Mouse (Mus musculus): ENCODE results near the gene Upf1. TPM values are rescaled to one million over a fixed set of nuclear protein-coding genes. Genes with fewer than 3 reads are reported as not detected.
A peak's percentile ranks its signal among the peaks of the same experiment; 100 is the strongest.

Gene Upf1
- polyA plus RNA-seq, 1 experiment from 2014 or later, result 14.4 TPM

DNA sequence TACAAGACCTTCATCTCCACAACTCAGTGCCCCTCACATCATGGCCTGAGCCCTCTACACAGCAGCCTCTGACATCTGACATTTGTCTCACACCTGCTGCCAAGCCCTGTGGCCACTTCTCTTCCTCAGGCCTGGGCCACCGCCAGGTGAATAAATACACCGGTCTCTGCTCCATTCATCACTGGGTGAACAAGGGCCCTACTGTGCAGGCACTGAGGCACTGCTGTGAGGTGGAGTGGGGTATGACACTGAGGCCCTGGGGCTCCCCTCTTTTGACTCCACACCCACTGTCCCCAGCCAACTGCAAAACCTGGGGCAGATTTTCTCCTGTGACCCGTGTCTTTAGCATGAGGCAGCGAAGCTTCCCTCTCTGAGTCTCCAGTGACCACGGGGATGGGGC lies 13.5 kb upstream of the Upf1 start:
- Histone ChIP-seq H3K9ac (replicated peaks; ENCODE audit: low read depth, low read length) (no peak overlapping the region), H3K36me3 (ENCODE audit: control insufficient read depth, insufficient read depth, low read length) (no peaks in the 10 kb centered on the region), H3K4me1 (ENCODE audit: control insufficient read depth, insufficient read depth, low read length) (no peaks in the 10 kb centered on the region), H3K4me2 (ENCODE audit: low read depth, low read length) (no peak overlapping the region), H3K4me3 (ENCODE audit: low read depth, low read length) (no peak overlapping the region), H3K27me3 (ENCODE audit: control insufficient read depth, insufficient read depth, low read length) (peaks cover 3% of the 10 kb centered on the region), H3K9me3 (ENCODE audit: control insufficient read depth, low read length) (no peaks in the 10 kb centered on the region), H3K27ac (ENCODE audit: low read depth, low read length) (no peak overlapping the region)
- ATAC-seq (ENCODE audit: low read depth), result no peak
- 62% methylated on average over 5 of the region's 5 CpGs for WGBS

DNA sequence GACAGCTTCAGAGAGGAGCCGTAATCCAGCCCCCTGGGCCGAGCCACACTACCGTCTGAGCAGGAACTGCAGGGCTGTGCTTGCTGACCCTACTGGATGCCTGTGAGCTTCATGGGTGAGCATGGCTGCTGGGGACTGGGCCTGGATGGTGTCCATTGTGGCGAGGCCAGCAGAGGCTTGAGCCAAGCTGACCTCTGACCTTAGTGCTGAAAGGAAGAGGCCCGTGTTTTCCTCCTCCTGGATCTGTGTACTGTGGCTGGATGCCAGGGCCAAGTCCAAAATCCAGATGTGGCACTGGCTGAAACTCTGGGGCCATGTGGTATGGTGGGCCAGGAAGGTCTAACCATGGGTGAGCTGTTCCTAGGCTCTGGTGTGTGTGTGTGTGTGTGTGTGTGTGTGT lies 11.0 kb upstream of the Upf1 start:
- H3K4me1 ChIP-seq (ENCODE audit: control insufficient read depth, insufficient read depth, low read length), result no peaks in the 10 kb centered on the region
- ATAC-seq (ENCODE audit: low read depth), result no peak
- 43% methylated on average over 5 of the region's 5 CpGs for WGBS

DNA sequence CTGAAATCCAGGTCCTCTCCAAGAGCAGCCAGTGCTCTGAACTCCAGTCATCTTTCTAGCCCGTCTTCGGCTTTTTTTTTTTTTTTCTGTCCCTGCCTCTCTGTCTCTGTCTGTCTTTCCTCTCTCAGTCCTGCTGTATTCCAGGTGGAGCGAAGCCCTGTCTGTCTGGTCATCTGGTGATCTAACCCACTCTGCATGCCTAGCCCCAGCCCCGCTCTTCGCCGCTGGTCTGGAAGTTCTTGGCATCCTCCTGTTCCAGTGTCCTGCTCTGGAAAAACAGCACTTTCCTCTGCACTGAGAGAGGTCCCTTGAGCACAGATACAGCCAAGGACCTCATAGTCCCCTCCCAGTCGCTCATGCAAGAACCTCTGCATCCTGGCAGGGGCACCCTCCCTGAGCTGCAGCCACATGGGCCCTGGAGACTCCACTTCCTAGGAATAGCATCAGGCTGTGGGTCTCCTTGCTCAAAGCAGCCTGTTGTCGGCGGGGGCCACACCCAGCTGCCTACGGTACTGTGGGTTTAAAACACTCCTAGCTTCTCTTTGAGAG lies 8.5 kb upstream of the Upf1 start:
- no peaks in the 10 kb centered on the region for H3K9me3 ChIP-seq (ENCODE audit: control insufficient read depth, low read length)
- no peak overlapping the region for H3K4me2 ChIP-seq (ENCODE audit: low read depth, low read length)
- no peak overlapping the region for H3K4me3 ChIP-seq (ENCODE audit: low read depth, low read length)
- H3K27me3 ChIP-seq (ENCODE audit: control insufficient read depth, insufficient read depth, low read length), result no peaks in the 10 kb centered on the region
- WGBS, result 80% methylated on average over 10 of the region's 10 CpGs
- H3K27ac ChIP-seq (ENCODE audit: low read depth, low read length), result no peak overlapping the region
- H3K4me1 ChIP-seq (ENCODE audit: control insufficient read depth, insufficient read depth, low read length), result no peaks in the 10 kb centered on the region
- no peak overlapping the region for H3K9ac ChIP-seq (replicated peaks; ENCODE audit: low read depth, low read length)
- ATAC-seq (ENCODE audit: low read depth), result no peak
- H3K36me3 ChIP-seq (ENCODE audit: control insufficient read depth, insufficient read depth, low read length), result no peaks in the 10 kb centered on the region

More for the DNA sequence above, 11.0 kb upstream of the Upf1 start:
- Histone ChIP-seq H3K27me3 (ENCODE audit: control insufficient read depth, insufficient read depth, low read length) (no peaks in the 10 kb centered on the region), H3K27ac (ENCODE audit: low read depth, low read length) (no peak overlapping the region), H3K9me3 (ENCODE audit: control insufficient read depth, low read length) (no peaks in the 10 kb centered on the region), H3K36me3 (ENCODE audit: control insufficient read depth, insufficient read depth, low read length) (no peaks in the 10 kb centered on the region), H3K9ac (replicated peaks; ENCODE audit: low read depth, low read length) (no peak overlapping the region), H3K4me2 (ENCODE audit: low read depth, low read length) (no peak overlapping the region), H3K4me3 (ENCODE audit: low read depth, low read length) (no peak overlapping the region)

DNA sequence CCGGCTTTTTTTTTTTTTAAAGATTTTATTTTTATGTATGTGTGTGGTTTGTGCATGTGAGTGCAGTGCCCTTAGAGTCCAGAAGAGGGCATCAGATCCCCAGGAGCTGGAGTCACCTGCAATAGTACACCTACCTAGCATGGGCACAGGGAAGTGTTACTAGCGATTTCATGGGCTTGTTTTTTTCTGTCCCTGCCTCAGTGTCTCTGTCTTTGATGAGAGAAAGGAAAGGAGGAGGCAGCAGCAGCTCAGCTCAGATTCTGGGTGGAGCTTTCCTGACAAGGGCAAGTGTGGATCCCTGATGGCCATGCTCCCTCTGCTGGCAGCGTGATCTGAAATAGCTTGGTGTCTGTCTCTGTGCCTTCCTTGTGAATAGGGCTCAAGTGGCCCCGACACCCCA lies 7.7 kb upstream of the Upf1 start:
- no peaks in the 10 kb centered on the region for H3K9me3 ChIP-seq (ENCODE audit: control insufficient read depth, low read length)
- no peaks in the 10 kb centered on the region for H3K36me3 ChIP-seq (ENCODE audit: control insufficient read depth, insufficient read depth, low read length)
- no peak overlapping the region for H3K27ac ChIP-seq (ENCODE audit: low read depth, low read length)
- no peak overlapping the region for H3K4me3 ChIP-seq (ENCODE audit: low read depth, low read length)
- H3K9ac ChIP-seq (replicated peaks; ENCODE audit: low read depth, low read length), result no peak overlapping the region
- no peak overlapping the region for H3K4me2 ChIP-seq (ENCODE audit: low read depth, low read length)
- H3K4me1 ChIP-seq (ENCODE audit: control insufficient read depth, insufficient read depth, low read length), result no peaks in the 10 kb centered on the region
- no peaks in the 10 kb centered on the region for H3K27me3 ChIP-seq (ENCODE audit: control insufficient read depth, insufficient read depth, low read length)
- 53% methylated on average over 4 of the region's 4 CpGs for WGBS
- no peak for ATAC-seq (ENCODE audit: low read depth)

DNA sequence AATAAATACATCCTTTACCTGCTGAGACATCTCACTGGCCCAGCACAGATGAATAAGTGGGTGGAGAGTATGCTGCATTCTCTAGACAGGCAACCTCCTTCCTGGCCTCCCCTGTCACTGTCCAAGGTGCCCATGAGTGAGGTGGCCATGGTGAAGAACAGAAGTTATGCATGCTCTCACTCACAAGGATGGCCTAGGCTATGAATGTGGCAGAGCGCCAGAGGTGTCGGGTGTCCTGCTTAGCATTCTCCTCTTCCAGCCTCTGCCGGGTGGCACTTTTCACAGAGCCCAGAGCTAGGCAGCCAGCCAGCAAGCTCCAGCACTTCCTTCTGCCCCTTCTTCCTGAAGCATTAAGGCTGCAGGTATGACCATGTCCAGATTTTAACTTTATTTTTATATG lies 6.3 kb upstream of the Upf1 start:
- H3K9ac ChIP-seq (replicated peaks; ENCODE audit: low read depth, low read length), result no peak overlapping the region
- H3K36me3 ChIP-seq (ENCODE audit: control insufficient read depth, insufficient read depth, low read length), result no peaks in the 10 kb centered on the region
- H3K9me3 ChIP-seq (ENCODE audit: control insufficient read depth, low read length), result no peaks in the 10 kb centered on the region
- H3K27me3 ChIP-seq (ENCODE audit: control insufficient read depth, insufficient read depth, low read length), result no peaks in the 10 kb centered on the region
- ATAC-seq (ENCODE audit: low read depth), result no peak
- WGBS, result 27% methylated on average over 3 of the region's 3 CpGs
- no peak overlapping the region for H3K27ac ChIP-seq (ENCODE audit: low read depth, low read length)
- H3K4me2 ChIP-seq (ENCODE audit: low read depth, low read length), result no peak overlapping the region
- no peak overlapping the region for H3K4me3 ChIP-seq (ENCODE audit: low read depth, low read length)
- no peaks in the 10 kb centered on the region for H3K4me1 ChIP-seq (ENCODE audit: control insufficient read depth, insufficient read depth, low read length)

DNA sequence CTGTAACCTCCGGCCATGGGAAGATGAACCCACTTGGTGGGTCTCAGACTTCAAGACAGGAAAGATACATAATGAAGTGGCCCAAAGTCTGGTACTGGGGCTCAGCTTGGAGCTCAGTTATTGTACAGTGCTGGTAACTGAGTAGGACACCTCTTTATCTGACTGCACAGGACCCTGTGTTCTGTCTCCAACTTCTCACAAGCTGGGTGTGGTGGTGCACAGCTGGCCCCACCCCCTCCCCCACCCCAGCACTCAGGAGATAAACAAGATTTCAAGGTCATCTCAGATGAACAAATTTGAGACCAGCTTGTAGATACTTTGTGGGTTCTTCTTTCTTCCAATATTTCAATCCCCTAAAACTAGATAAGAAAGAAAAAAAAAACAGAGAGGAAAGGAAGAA lies 3.0 kb upstream of the Upf1 start:
- Histone ChIP-seq H3K27ac (ENCODE audit: low read depth, low read length) (no peak overlapping the region), H3K9me3 (ENCODE audit: control insufficient read depth, low read length) (no peaks in the 10 kb centered on the region), H3K9ac (replicated peaks; ENCODE audit: low read depth, low read length) (no peak overlapping the region), H3K4me2 (ENCODE audit: low read depth, low read length) (no peak overlapping the region), H3K36me3 (ENCODE audit: control insufficient read depth, insufficient read depth, low read length) (no peaks in the 10 kb centered on the region), H3K27me3 (ENCODE audit: control insufficient read depth, insufficient read depth, low read length) (no peaks in the 10 kb centered on the region; the same call in 1 of the 2 replicates), H3K4me1 (ENCODE audit: control insufficient read depth, insufficient read depth, low read length) (peaks cover 17% of the 10 kb centered on the region), H3K4me3 (ENCODE audit: low read depth, low read length) (no peak overlapping the region)
- WGBS, result 84% methylated on average over 1 of the region's 1 CpGs
- ATAC-seq (ENCODE audit: low read depth), result no peak

DNA sequence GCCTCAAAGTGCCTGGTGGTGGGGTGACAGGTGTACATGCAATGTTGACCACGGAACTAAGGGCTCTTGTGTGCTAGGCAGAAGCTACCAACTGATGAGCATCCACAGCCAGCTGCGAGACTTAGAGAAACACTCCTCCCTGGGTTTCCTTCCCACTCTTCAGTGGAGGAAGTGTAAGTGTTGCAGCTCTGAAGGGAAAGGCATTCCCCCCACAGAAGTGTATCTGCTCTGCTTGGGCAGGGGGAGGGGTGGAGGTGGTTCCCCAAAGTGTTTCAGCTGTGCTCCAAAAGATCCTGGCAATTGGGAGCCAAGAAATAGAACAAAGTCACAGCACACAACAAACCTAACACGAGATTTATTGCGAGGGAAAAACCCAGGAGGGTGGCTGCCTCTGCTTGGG lies 926 bp upstream of the Upf1 start:
- H3K9me3 ChIP-seq (ENCODE audit: control insufficient read depth, low read length), result no peaks in the 10 kb centered on the region
- peak overlapping the region; percentile 87 for H3K4me2 ChIP-seq (ENCODE audit: low read depth, low read length)
- H3K4me1 ChIP-seq (ENCODE audit: control insufficient read depth, insufficient read depth, low read length), result peaks cover 30% of the 10 kb centered on the region
- 65% methylated on average over 4 of the region's 4 CpGs for WGBS
- H3K36me3 ChIP-seq (ENCODE audit: control insufficient read depth, insufficient read depth, low read length), result peaks cover 4% of the 10 kb centered on the region; the same call in 1 of the 2 replicates
- H3K27ac ChIP-seq (ENCODE audit: low read depth, low read length), result peak overlapping the region; percentile 90
- peak overlapping the region; percentile 44 for H3K9ac ChIP-seq (replicated peaks; ENCODE audit: low read depth, low read length)
- no peaks in the 10 kb centered on the region; the same call in 1 of the 2 replicates for H3K27me3 ChIP-seq (ENCODE audit: control insufficient read depth, insufficient read depth, low read length)
- peak overlapping the region; percentile 100 for H3K4me3 ChIP-seq (ENCODE audit: low read depth, low read length)
- ATAC-seq (ENCODE audit: low read depth), result no peak; the same call in 1 of the 2 replicates

DNA sequence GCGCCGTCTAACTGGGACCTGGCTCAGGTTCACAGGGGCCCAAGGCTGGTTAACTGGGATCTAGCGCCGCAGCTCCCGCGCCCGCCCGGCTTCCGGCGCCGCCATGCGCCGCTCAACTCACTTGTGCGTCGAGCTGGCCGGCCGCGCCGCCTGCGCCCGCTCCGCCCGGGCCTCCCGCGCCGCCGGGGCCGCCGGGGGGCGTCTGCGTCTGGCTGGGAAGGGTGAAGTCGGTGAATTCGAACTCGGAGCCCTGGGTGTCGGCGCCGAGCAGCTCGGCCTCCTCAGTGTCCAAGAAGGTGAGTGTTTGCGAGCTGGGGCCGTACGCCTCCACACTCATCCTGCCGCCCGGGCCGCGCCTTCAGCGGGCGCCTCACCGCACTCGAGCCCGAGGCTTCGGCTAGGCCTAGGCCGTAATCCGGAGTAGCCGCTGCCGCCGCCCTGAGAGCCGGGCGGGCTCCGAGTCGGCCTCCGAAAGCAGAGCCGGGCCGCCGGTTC lies 374 bp downstream of the Upf1 start:
- WGBS, result under 1% methylated on average over 63 of the region's 64 CpGs
- peaks cover 30% of the 10 kb centered on the region for H3K4me1 ChIP-seq (ENCODE audit: control insufficient read depth, insufficient read depth, low read length)
- ATAC-seq (ENCODE audit: low read depth), result peak; percentile 53

DNA sequence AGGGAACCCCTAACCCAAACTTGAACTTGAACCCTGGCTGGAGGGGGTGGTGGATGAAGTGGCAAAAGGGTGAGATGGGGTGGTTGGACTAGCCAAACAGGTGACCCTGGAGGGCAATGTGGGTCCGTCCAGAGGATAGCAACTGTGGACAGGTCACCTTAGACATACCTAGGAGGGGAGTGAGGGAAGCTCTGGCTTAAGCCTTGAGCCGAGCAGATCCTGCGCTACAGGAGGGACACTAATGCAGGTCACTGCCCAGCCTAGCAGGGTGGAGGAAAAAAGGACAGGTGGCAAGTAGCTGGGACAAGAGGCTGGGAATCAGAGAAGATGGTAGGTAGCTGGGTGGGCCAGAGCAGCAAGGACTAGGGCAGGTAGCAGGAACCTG lies 1.1 kb downstream of the Upf1 start:
- Histone ChIP-seq H3K9me3 (ENCODE audit: control insufficient read depth, low read length) (no peaks in the 10 kb centered on the region), H3K4me3 (ENCODE audit: low read depth, low read length) (peak overlapping the region; percentile 100), H3K9ac (replicated peaks; ENCODE audit: low read depth, low read length) (peak overlapping the region; percentile 92), H3K27me3 (ENCODE audit: control insufficient read depth, insufficient read depth, low read length) (no peaks in the 10 kb centered on the region; the same call in 1 of the 2 replicates), H3K4me1 (ENCODE audit: control insufficient read depth, insufficient read depth, low read length) (peaks cover 30% of the 10 kb centered on the region), H3K36me3 (ENCODE audit: control insufficient read depth, insufficient read depth, low read length) (peaks cover 4% of the 10 kb centered on the region; the same call in 1 of the 2 replicates), H3K4me2 (ENCODE audit: low read depth, low read length) (peak overlapping the region; percentile 99), H3K27ac (ENCODE audit: low read depth, low read length) (no peak overlapping the region)
- WGBS, result 32% methylated on average over 3 of the region's 3 CpGs
- ATAC-seq (ENCODE audit: low read depth), result no peak

More for the DNA sequence above, 374 bp downstream of the Upf1 start:
- Histone ChIP-seq H3K9me3 (ENCODE audit: control insufficient read depth, low read length) (no peaks in the 10 kb centered on the region), H3K27ac (ENCODE audit: low read depth, low read length) (peak overlapping the region; percentile 82), H3K27me3 (ENCODE audit: control insufficient read depth, insufficient read depth, low read length) (no peaks in the 10 kb centered on the region; the same call in 1 of the 2 replicates), H3K36me3 (ENCODE audit: control insufficient read depth, insufficient read depth, low read length) (peaks cover 4% of the 10 kb centered on the region; the same call in 1 of the 2 replicates), H3K4me3 (ENCODE audit: low read depth, low read length) (peak overlapping the region; percentile 100), H3K9ac (replicated peaks; ENCODE audit: low read depth, low read length) (peak overlapping the region; percentile 92), H3K4me2 (ENCODE audit: low read depth, low read length) (peak overlapping the region; percentile 99)

All from neural tube, embryonic 14.5 days (tissue).